Mouse (Mus musculus) kidney, embryonic 14.5 days (tissue): ENCODE data around the gene Ece2. TPM values are rescaled to one million over a fixed set of nuclear protein-coding genes. Genes with fewer than 3 reads are reported as not detected.

Experiments
- ATAC-seq: fragments of 200-750 bp; cut with Nextera tagmentation; 2 replicates; pipeline ENCODE4 v1.8.0; 2017; ENCODE audit warnings: moderate number of reproducible peaks, mild to moderate bottlenecking, moderate TSS enrichment, moderate library complexity; ENCODE audit not compliant: low FRiP score, low TSS enrichment
- H3K27ac ChIP-seq: fragments of 300-500 bp; sonication (generic); 2 replicates; pipeline ENCODE4 v1.5.1; 2014; ENCODE audit warnings: low read depth, mild to moderate bottlenecking, low read length, moderate library complexity, mixed read lengths
- H3K27me3 ChIP-seq: fragments of 300-500 bp; sonication (generic); 2 replicates; pipeline ENCODE4 v1.6.1; 2014; ENCODE audit warnings: mild to moderate bottlenecking, low read length; ENCODE audit not compliant: control insufficient read depth, insufficient read depth
- H3K36me3 ChIP-seq: fragments of 300-500 bp; sonication (generic); 2 replicates; pipeline ENCODE4 v1.6.1; 2014; ENCODE audit warnings: low read length, mixed read lengths; ENCODE audit not compliant: control insufficient read depth, insufficient read depth
- H3K4me1 ChIP-seq: fragments of 300-500 bp; sonication (generic); 2 replicates; pipeline ENCODE4 v1.6.1; 2014; ENCODE audit warnings: low read length, mixed read lengths; ENCODE audit not compliant: control insufficient read depth, insufficient read depth
- H3K4me2 ChIP-seq: fragments of 300-500 bp; sonication (generic); replicated peaks from 2 replicates; pipeline ENCODE4 v1.6.1; 2014; ENCODE audit warnings: low read depth, mild to moderate bottlenecking, low read length
- H3K4me3 ChIP-seq: fragments of 300-500 bp; sonication (generic); 2 replicates; pipeline ENCODE4 v1.5.1; 2014; ENCODE audit warnings: mild to moderate bottlenecking, low read length
- H3K9ac ChIP-seq: fragments of 300-500 bp; sonication (generic); 2 replicates; pipeline ENCODE4 v1.6.1; 2014; ENCODE audit warnings: low read depth, mild to moderate bottlenecking, low read length, moderate library complexity
- H3K9me3 ChIP-seq: fragments of 300-500 bp; sonication (generic); 2 replicates; pipeline ENCODE4 v1.6.1; 2016; ENCODE audit warnings: low read length; ENCODE audit not compliant: control insufficient read depth
- WGBS: fragments of 180-500 bp; shearing (Covaris S2); extraction: QIAGEN DNeasy Blood & Tissue Kit; methylation state at CpG from one replicate; pipeline ENCODE4 v1.1.7; 2014; 5-methylcytosine and 5-hydroxymethylcytosine counted together
- polyA plus RNA-seq: library from polyadenylated mRNA; unstranded; fragments of >200 nt; fragmentation: Nextera tagmentation; extraction: Ambion mirVana; gene quantifications from 2 replicates; pipeline ENCODE4 v1.2.1, GENCODE M21; 2014

Gene Ece2
- polyA plus RNA-seq, 1 experiment from 2014 or later, result 3.1 TPM

DNA sequence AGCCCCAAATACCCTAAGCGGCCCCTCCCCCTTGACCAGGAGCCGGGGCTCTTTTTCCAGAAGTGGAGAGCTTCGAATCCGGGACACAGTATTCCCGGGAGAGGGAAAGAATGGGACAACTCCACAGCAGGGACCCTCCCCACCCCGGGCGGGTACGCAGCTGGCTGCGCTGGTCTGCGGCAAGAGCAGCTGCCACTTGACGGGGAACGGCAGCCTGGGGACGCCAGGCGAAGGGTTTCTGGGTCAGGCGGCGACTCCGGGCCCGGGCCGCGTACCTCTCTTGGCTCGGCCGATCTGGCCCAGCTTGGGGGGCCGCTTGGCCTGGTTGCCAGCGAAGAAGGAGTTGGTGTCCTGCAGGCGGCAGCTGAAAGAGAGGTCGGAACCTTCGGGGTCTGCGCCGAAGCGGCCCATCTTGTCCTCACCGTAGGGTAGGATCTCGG lies 8.9 kb upstream of the Ece2 start:
- Histone ChIP-seq H3K4me3 (peak overlapping the region; percentile 49), H3K9ac (peak overlapping the region; percentile 73), H3K9me3 (no peaks in the 10 kb centered on the region), H3K36me3 (no peaks in the 10 kb centered on the region), H3K27ac (no peak overlapping the region), H3K4me1 (peaks cover 15% of the 10 kb centered on the region), H3K4me2 (peak overlapping the region; percentile 81), H3K27me3 (peaks cover 29% of the 10 kb centered on the region)
- under 1% methylated on average over 32 of the region's 32 CpGs for WGBS
- ATAC-seq, result 0 out of 2 replicates have a peak, but pooled peaks have one; percentile 2

DNA sequence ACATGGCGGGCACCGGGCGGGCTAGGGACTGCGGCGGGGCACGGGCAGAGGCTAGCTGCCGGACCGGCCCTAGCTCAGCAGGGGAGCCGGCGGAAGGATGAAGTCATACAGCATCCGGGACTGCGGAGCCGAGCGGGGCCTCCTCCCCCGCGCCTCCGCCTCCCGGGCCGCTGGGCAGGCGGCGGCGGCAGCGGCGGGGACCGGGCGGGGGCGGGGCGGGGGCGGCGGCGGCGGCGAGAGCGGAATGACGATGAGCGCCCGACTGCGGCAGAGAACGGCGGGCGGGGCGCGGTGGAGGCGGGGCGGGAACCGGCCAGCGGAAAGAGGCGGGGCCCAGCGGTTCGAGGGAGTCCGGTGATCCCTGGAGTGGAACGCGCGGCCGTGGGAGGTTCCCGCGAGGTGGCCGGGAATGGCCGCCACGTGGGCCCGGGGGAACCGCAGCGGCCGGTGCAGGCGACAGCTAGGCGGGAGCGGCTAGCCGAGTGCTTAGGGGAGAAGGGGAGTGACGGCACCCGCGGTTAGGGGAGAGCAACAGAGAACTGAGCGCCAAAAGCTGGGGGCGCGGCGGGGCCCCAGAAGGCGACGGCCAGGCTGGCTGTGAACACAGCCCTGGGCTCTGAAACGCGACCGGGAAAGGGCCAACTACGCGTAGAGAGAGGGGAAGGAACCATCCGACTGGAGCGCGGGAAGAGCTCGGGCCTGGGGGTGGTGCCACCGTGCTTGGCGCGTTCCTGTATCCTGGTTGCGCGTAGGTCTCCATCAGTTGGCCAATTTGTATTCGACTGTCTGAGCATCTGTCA lies 8.2 kb upstream of the Ece2 start, which contains the start of gene Camk2n2:
Gene Camk2n2 (minus strand): TSS at position 97 of the 800 bp plus-strand sequence.
- no peaks in the 10 kb centered on the region for H3K36me3 ChIP-seq
- peaks cover 29% of the 10 kb centered on the region for H3K27me3 ChIP-seq
- no peaks in the 10 kb centered on the region for H3K9me3 ChIP-seq
- H3K4me1 ChIP-seq, result peaks cover 15% of the 10 kb centered on the region
- H3K9ac ChIP-seq, result peak within 1 kb of the TSS; percentile 73
- under 1% methylated on average over 79 of the region's 92 CpGs for WGBS
- peak within 1 kb of the TSS; percentile 81 for H3K4me2 ChIP-seq
- peak within 1 kb of the TSS; percentile 34 for H3K27ac ChIP-seq
- peak; percentile 63 for ATAC-seq
- peak within 1 kb of the TSS; percentile 49 for H3K4me3 ChIP-seq

DNA sequence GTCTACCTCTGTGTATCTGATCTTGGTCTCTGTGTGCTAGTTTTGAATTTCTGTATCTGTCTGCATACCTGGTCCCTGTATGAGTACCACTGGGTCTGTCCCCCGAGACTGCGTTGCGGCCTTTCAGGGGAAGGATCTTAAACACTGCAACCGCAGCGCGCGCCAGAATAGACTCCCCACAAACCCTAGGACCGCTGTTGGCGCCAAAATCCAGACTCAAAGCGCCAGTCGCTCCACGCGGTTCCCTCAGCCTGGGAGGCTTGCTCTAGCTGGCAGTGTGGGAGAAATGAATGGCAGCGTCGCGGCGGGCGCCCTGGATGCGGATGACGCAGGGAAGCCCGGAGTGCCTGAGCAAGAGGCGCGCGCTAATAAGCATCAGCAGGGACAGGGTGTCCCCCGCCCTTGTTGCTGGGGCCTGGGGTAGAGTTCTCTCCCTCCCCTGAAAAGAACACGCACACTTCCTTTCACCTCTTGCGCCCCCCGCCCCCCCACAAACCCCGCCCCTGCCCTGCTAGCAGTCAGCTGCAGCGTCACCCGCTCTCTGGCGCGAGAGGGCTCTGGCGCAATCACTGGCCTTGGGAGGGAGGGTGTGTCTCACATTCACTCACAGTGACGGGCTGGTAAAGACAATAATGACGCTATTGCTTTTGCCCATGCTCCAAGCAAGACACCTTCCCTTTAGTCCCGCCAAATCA lies 7.5 kb upstream of the Ece2 start:
- Histone ChIP-seq H3K4me1 (peaks cover 15% of the 10 kb centered on the region), H3K36me3 (no peaks in the 10 kb centered on the region), H3K27me3 (peaks cover 29% of the 10 kb centered on the region), H3K9ac (peak overlapping the region; percentile 73), H3K4me3 (peak overlapping the region; percentile 49), H3K4me2 (peak overlapping the region; percentile 81), H3K9me3 (no peaks in the 10 kb centered on the region), H3K27ac (peak overlapping the region; percentile 34)
- 0% methylated on average over 34 of the region's 37 CpGs for WGBS
- peak; percentile 50 for ATAC-seq

DNA sequence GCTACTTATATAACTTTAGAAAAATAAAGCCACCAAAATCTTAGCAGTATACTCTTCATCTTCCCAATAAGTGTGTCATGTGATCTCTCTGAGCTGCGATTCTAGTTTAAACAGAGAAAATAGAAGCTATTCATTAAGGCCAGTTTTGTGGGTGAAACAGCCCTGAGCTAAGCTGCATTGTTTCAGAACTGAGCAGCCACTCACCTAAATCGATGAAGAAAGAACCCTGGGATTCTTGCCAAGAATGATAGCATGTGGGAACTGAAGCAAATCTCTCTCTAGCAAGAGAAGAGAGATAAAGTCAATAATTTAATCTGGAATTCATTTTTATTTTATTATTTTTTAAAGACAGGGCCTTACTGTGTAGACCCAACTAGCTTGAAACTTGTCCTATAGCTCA lies 6.4 kb upstream of the Ece2 start:
- ATAC-seq, result no peak
- peaks cover 15% of the 10 kb centered on the region for H3K4me1 ChIP-seq
- no peak overlapping the region for H3K4me2 ChIP-seq
- WGBS, result 69% methylated on average over 2 of the region's 2 CpGs
- no peaks in the 10 kb centered on the region for H3K9me3 ChIP-seq
- peaks cover 29% of the 10 kb centered on the region for H3K27me3 ChIP-seq
- H3K27ac ChIP-seq, result no peak overlapping the region
- no peaks in the 10 kb centered on the region for H3K36me3 ChIP-seq
- H3K4me3 ChIP-seq, result no peak overlapping the region
- no peak overlapping the region for H3K9ac ChIP-seq

GRCm38 (mm10) chr16:20628871-20629391 lies 697 bp upstream of the Ece2 start:
- peak overlapping the region; percentile 95 for H3K4me2 ChIP-seq

DNA sequence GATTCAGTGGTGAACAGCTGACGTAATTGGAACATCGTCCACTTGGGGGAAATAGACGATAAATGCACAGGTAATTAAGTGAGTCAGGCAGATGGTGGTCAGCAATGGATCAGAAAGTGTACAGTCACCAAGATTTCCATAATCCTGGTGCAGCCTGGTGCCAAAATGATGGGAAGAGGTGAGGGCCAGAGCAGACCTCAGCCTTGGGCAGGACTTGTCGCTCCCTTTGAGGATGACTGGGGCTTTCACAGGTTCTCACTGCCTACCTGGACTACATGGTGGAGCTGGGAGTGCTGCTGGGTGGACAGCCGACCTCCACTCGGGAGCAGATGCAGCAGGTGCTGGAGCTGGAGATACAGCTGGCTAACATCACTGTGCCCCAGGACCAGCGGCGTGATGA lies 7.8 kb downstream of the Ece2 start:
- Histone ChIP-seq H3K9me3 (no peaks in the 10 kb centered on the region), H3K27me3 (no peaks in the 10 kb centered on the region), H3K4me3 (no peak overlapping the region), H3K9ac (no peak overlapping the region), H3K4me2 (no peak overlapping the region), H3K36me3 (no peaks in the 10 kb centered on the region), H3K4me1 (no peaks in the 10 kb centered on the region), H3K27ac (no peak overlapping the region)
- 80% methylated on average over 8 of the region's 8 CpGs for WGBS
- no peak for ATAC-seq

More at GRCm38 (mm10) chr16:20628871-20629391, 697 bp upstream of the Ece2 start:
- Histone ChIP-seq H3K36me3 (no peaks in the 10 kb centered on the region), H3K9ac (no peak overlapping the region), H3K27me3 (peaks cover 13% of the 10 kb centered on the region), H3K4me3 (peak overlapping the region; percentile 59; the same call in 1 of the 2 replicates), H3K27ac (no peak overlapping the region), H3K9me3 (no peaks in the 10 kb centered on the region), H3K4me1 (0 out of 2 replicates have a peak, but pooled peaks cover 4% of the 10 kb centered on the region)
- 50% methylated on average over 11 of the region's 11 CpGs for WGBS
- no peak for ATAC-seq

DNA sequence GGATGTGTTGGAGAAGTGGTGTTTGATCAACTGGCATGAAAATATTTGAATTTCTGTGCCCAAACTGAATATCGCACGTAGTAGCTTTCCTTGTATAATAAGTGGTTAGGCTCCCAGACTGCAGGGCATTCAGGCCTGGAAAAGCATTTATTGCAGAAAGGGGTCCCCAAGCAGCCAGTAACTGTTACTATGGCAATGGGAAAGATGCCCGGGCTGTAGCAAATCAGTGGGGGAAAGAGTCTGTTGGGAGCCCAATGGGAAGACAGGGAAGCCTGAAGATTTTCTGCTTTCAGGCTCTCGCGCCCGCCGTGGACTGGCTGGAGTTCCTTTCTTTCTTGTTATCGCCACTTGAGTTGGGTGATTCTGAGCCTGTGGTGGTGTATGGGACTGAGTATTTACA lies 8.7 kb downstream of the Ece2 start:
- ATAC-seq, result no peak
- no peak overlapping the region for H3K4me2 ChIP-seq
- no peaks in the 10 kb centered on the region for H3K36me3 ChIP-seq
- WGBS, result 89% methylated on average over 8 of the region's 8 CpGs
- no peaks in the 10 kb centered on the region for H3K27me3 ChIP-seq
- no peak overlapping the region for H3K4me3 ChIP-seq
- H3K4me1 ChIP-seq, result no peaks in the 10 kb centered on the region
- H3K27ac ChIP-seq, result no peak overlapping the region
- no peaks in the 10 kb centered on the region for H3K9me3 ChIP-seq
- no peak overlapping the region for H3K9ac ChIP-seq

- H3K4me2 ChIP-seq, result no peak overlapping the region
- no peaks in the 10 kb centered on the region for H3K4me1 ChIP-seq
- no peaks in the 10 kb centered on the region for H3K9me3 ChIP-seq
- peak; percentile 88 for ATAC-seq
- no peaks in the 10 kb centered on the region for H3K36me3 ChIP-seq
- H3K27me3 ChIP-seq, result no peaks in the 10 kb centered on the region; the same call in 1 of the 2 replicates
- no peak overlapping the region for H3K9ac ChIP-seq
- WGBS, result 2% methylated on average over 8 of the region's 8 CpGs
- no peak overlapping the region for H3K27ac ChIP-seq
- H3K4me3 ChIP-seq, result no peak overlapping the region
These were observed 12.5 kb downstream of the Ece2 start for GRCm38 (mm10) chr16:20642161-20642560.
